Mouse (Mus musculus) heart, postnatal 0 days (tissue): ENCODE results near the gene Tigit. TPM values are rescaled to one million over a fixed set of nuclear protein-coding genes. Genes with fewer than 3 reads are reported as not detected.
A peak's percentile ranks its signal among the peaks of the same experiment; 100 is the strongest.

Experiments used
- ATAC-seq: fragments of 200-750 bp; cut with Nextera tagmentation; 2 replicates; pipeline ENCODE4 v1.8.0; 2017; ENCODE audit warnings: low read depth, moderate number of reproducible peaks, moderate library complexity; ENCODE audit not compliant: insufficient read depth
- DNase-seq: peaks from one replicate; pipeline ENCODE4 v3.0.0-alpha.2; 2016; ENCODE audit warnings: low spot score
- H3K27ac ChIP-seq: fragments of 300-500 bp; sonication (generic); 2 replicates; pipeline ENCODE4 v1.5.1; 2014; ENCODE audit warnings: low read depth, mild to moderate bottlenecking
- H3K27me3 ChIP-seq: fragments of 300-500 bp; sonication (generic); 2 replicates; pipeline ENCODE4 v1.6.1; 2014; ENCODE audit warnings: low read length, mixed read lengths; ENCODE audit not compliant: control insufficient read depth, insufficient read depth
- H3K36me3 ChIP-seq: fragments of 300-500 bp; sonication (generic); replicated peaks from 2 replicates; pipeline ENCODE4 v1.6.1; 2014; ENCODE audit warnings: low read length, mixed read lengths; ENCODE audit not compliant: control insufficient read depth, insufficient read depth
- H3K4me1 ChIP-seq: fragments of 300-500 bp; sonication (generic); 2 replicates; pipeline ENCODE4 v1.6.1; 2014; ENCODE audit warnings: antibody characterized with exemption; ENCODE audit not compliant: control insufficient read depth, insufficient read depth
- H3K4me2 ChIP-seq: fragments of 300-500 bp; sonication (generic); 2 replicates; pipeline ENCODE4 v1.6.1; 2014; ENCODE audit warnings: low read depth, mild to moderate bottlenecking, low read length, moderate library complexity
- H3K4me3 ChIP-seq: fragments of 300-500 bp; sonication (generic); 2 replicates; pipeline ENCODE4 v1.5.1; 2014; ENCODE audit warnings: low read depth, low read length
- H3K9ac ChIP-seq: fragments of 300-500 bp; sonication (generic); replicated peaks from 2 replicates; pipeline ENCODE4 v1.6.1; 2014; ENCODE audit warnings: low read depth, low read length, mixed read lengths
- H3K9me3 ChIP-seq: fragments of 300-500 bp; sonication (generic); replicated peaks from 2 replicates; pipeline ENCODE4 v1.6.1; 2016; ENCODE audit warnings: low read length; ENCODE audit not compliant: control insufficient read depth
- CTCF ChIP-seq: IDR thresholded peaks from 2 replicates; pipeline ENCODE4 v1.5.1; 2016; ENCODE audit warnings: antibody characterized with exemption, control low read depth, low read depth
- EP300 ChIP-seq: IDR thresholded peaks from 2 replicates; pipeline ENCODE4 v1.6.1; 2016; ENCODE audit warnings: antibody characterized with exemption, low read depth
- WGBS: fragments of 180-500 bp; shearing (Covaris S2); extraction: QIAGEN DNeasy Blood & Tissue Kit; methylation state at CpG from one replicate; pipeline ENCODE4 v1.1.7; 2014; 5-methylcytosine and 5-hydroxymethylcytosine counted together
- polyA plus RNA-seq: library from polyadenylated mRNA; unstranded; fragments of >200 nt; fragmentation: Nextera tagmentation; extraction: Ambion mirVana; gene quantifications from 2 replicates; pipeline ENCODE4 v1.2.1, GENCODE M21; 2015
- total RNA-seq: library from RNA; depleted of rRNA; stranded (reverse); fragments of >200 nt; gene quantifications from 2 replicates; pipeline ENCODE4 v1.2.3, GENCODE M21; 2014; ENCODE audit warnings: low replicate concordance

Gene Tigit
- total and polyA plus RNA-seq, 2 experiments from 2014 or later: not detected

- 0 out of 2 replicates have a peak, but pooled peaks have one; percentile 27 for ATAC-seq
- 26% methylated on average over 15 of the region's 15 CpGs for WGBS
Observed at GRCm38 (mm10) chr16:43709062-43709413, 45.1 kb upstream of the Tigit start.

GRCm38 (mm10) chr16:43708335-43709061 is 44.6 kb upstream of the Tigit start:
- Histone ChIP-seq H3K4me2 (peak overlapping the region; percentile 60), H3K9me3 (no peaks in the 10 kb centered on the region), H3K36me3 (no peaks in the 10 kb centered on the region), H3K4me3 (peak overlapping the region; percentile 31), H3K27me3 (no peaks in the 10 kb centered on the region), H3K4me1 (peaks cover 14% of the 10 kb centered on the region), H3K27ac (no peak overlapping the region), H3K9ac (no peak overlapping the region)
- TF ChIP-seq EP300: no peak
- no peak for TF ChIP-seq CTCF
- ATAC-seq (0 out of 2 replicates have a peak, but pooled peaks have one; percentile 6), DNase-seq (no peak)
- WGBS: 41% methylated on average over 13 of the region's 13 CpGs

More at GRCm38 (mm10) chr16:43709062-43709413, 45.1 kb upstream of the Tigit start:
- no peak for TF ChIP-seq EP300
- TF ChIP-seq CTCF: no peak
- Histone ChIP-seq H3K36me3 (no peaks in the 10 kb centered on the region), H3K4me3 (peak overlapping the region; percentile 31), H3K4me2 (peak overlapping the region; percentile 60), H3K9ac (no peak overlapping the region), H3K4me1 (peaks cover 14% of the 10 kb centered on the region), H3K27ac (no peak overlapping the region), H3K27me3 (no peaks in the 10 kb centered on the region), H3K9me3 (no peaks in the 10 kb centered on the region)
- DNase-seq: peak; percentile 17

- ATAC-seq: peak; percentile 98
- peak overlapping the region; percentile 71 for H3K27ac ChIP-seq
Observed at GRCm38 (mm10) chr16:43701765-43702504, 38.0 kb upstream of the Tigit start.

GRCm38 (mm10) chr16:43700575-43700974 is 36.6 kb upstream of the Tigit start:
- Histone ChIP-seq H3K4me1 (peaks cover 15% of the 10 kb centered on the region; the same call in 1 of the 2 replicates), H3K27me3 (no peaks in the 10 kb centered on the region), H3K4me3 (no peak overlapping the region), H3K9ac (no peak overlapping the region), H3K4me2 (no peak overlapping the region), H3K27ac (no peak overlapping the region), H3K36me3 (no peaks in the 10 kb centered on the region), H3K9me3 (no peaks in the 10 kb centered on the region)
- ATAC-seq (no peak), DNase-seq (no peak)
- 69% methylated on average over 8 of the region's 8 CpGs for WGBS
- TF ChIP-seq EP300 (no peak), CTCF (peak; percentile 14; the same call in 1 of the 2 replicates)

More at GRCm38 (mm10) chr16:43701765-43702504, 38.0 kb upstream of the Tigit start:
- 27% methylated on average over 14 of the region's 14 CpGs for WGBS
- peaks cover 15% of the 10 kb centered on the region; the same call in 1 of the 2 replicates for H3K4me1 ChIP-seq
- DNase-seq: peak; percentile 88
- no peaks in the 10 kb centered on the region for H3K27me3 ChIP-seq
- no peaks in the 10 kb centered on the region for H3K9me3 ChIP-seq
- H3K36me3 ChIP-seq: no peaks in the 10 kb centered on the region
- H3K4me3 ChIP-seq: 0 out of 2 replicates have a peak overlapping the region, but pooled peaks have one; percentile 3
- TF ChIP-seq CTCF: no peak
- TF ChIP-seq EP300: peak; percentile 84; the same call in 1 of the 2 replicates
- H3K9ac ChIP-seq: no peak overlapping the region
- peak overlapping the region; percentile 40 for H3K4me2 ChIP-seq

- DNase-seq: no peak
- Histone ChIP-seq H3K4me2 (no peak overlapping the region), H3K4me3 (no peak overlapping the region), H3K9ac (no peak overlapping the region), H3K4me1 (peaks cover 15% of the 10 kb centered on the region; the same call in 1 of the 2 replicates), H3K27ac (no peak overlapping the region), H3K9me3 (no peaks in the 10 kb centered on the region), H3K36me3 (no peaks in the 10 kb centered on the region), H3K27me3 (no peaks in the 10 kb centered on the region)
- WGBS: 81% methylated on average over 14 of the region's 14 CpGs
- ATAC-seq: no peak
- TF ChIP-seq CTCF: no peak
- TF ChIP-seq EP300: no peak
Observed at GRCm38 (mm10) chr16:43698735-43699649, 35.0 kb upstream of the Tigit start.
